Comparison of ENCODE assay signal across 1 mouse cellular context in genomic region chr13:20183512-20184238, GRCm38 (mm10).
TF ChIP-seq lines count a peak whose summit lies in the region.

No protein-coding gene starts in this region.

TF ChIP-seq in MEL, 35 proteins besides CTCF, POLR2A, EP300 and RAD21 (continued from another document):
- TF ChIP-seq POLR2AphosphoS5 (IDR thresholded peaks at IDR 0.05; ENCODE audit: borderline replicate concordance, low read depth, low read length) (no peak), POLR2AphosphoS2 (IDR thresholded peaks at IDR 0.05; ENCODE audit: low read length) (no peak)
